Mouse (Mus musculus) heart, postnatal 25 days (tissue): Measurements from ENCODE around the gene Homer1. TPM values are rescaled to one million over a fixed set of nuclear protein-coding genes. Genes with fewer than 3 reads are reported as not detected.

ENCODE experiments used
- total RNA-seq, 2 experiments: library from RNA; stranded (reverse); gene quantifications; 2 replicates each; pipeline ENCODE4 v1.2.3; 2021

Homer1 gene
- total RNA-seq, 2 experiments from 2014 or later, result 61.1 to 63.8 TPM

Other genes with a start within 250 kb of the Homer1 start
- gene Cmya5, start 154.9 kb upstream of the Homer1 start, total RNA-seq, result 100 to 1,000 TPM; 286 to 303 TPM
- gene Tent2, start 107.2 kb upstream of the Homer1 start, total RNA-seq, result 10 to 100 TPM; 12.0 to 12.3 TPM
- 10 to 100 TPM; 40.6 to 41.6 TPM for gene Jmy, start 200.2 kb downstream of the Homer1 start, total RNA-seq